Mouse (Mus musculus): ENCODE results near the gene Olfr552. TPM values are rescaled to one million over a fixed set of nuclear protein-coding genes. Genes with fewer than 3 reads are reported as not detected.
A peak's percentile ranks its signal among the peaks of the same experiment; 100 is the strongest.
"Not testable (repeated sequence)": the region's sequence is repeated elsewhere in the genome, so short reads cannot be mapped to it uniquely, and the experiment has no call there.

Gene Olfr552
- polyA plus RNA-seq, 1 experiment from 2014 or later, result not detected

- Histone ChIP-seq H3K4me1 (ENCODE audit: control insufficient read depth, insufficient read depth, low read length) (no peaks in the 10 kb centered on the region), H3K27ac (ENCODE audit: low read depth, low read length) (no peak within 1 kb of the TSS), H3K4me3 (ENCODE audit: low read depth, low read length) (no peak within 1 kb of the TSS), H3K9me3 (replicated peaks; ENCODE audit: control insufficient read depth, low read length) (no peaks in the 10 kb centered on the region), H3K36me3 (ENCODE audit: control insufficient read depth, insufficient read depth, low read length) (no peaks in the 10 kb centered on the region), H3K27me3 (ENCODE audit: control insufficient read depth, insufficient read depth, low read length) (no peaks in the 10 kb centered on the region), H3K9ac (ENCODE audit: low read depth, low read length) (no peak within 1 kb of the TSS), H3K4me2 (no peak within 1 kb of the TSS)
- 86% methylated on average over 3 of the region's 3 CpGs for WGBS (ENCODE audit: insufficient replicate concordance)
- no peak for ATAC-seq (replicated peaks; ENCODE audit: insufficient number of reproducible peaks, low FRiP score, low TSS enrichment)
Measured at GRCm38 (mm10) chr7:102591786-102592185, 5.8 kb upstream of the Olfr552 start, which contains the start of gene Olfr551. Olfr551 (minus strand) TSS chr7:102591886.

- Histone ChIP-seq H3K4me2 (no peak within 1 kb of the TSS), H3K9ac (ENCODE audit: low read depth, low read length) (no peak within 1 kb of the TSS), H3K36me3 (ENCODE audit: control insufficient read depth, insufficient read depth, low read length) (no peaks in the 10 kb centered on the region), H3K27ac (ENCODE audit: low read depth, low read length) (no peak within 1 kb of the TSS), H3K4me3 (ENCODE audit: low read depth, low read length) (no peak within 1 kb of the TSS), H3K9me3 (replicated peaks; ENCODE audit: control insufficient read depth, low read length) (no peaks in the 10 kb centered on the region), H3K27me3 (ENCODE audit: control insufficient read depth, insufficient read depth, low read length) (no peaks in the 10 kb centered on the region), H3K4me1 (ENCODE audit: control insufficient read depth, insufficient read depth, low read length) (no peaks in the 10 kb centered on the region)
- ATAC-seq (replicated peaks; ENCODE audit: insufficient number of reproducible peaks, low FRiP score, low TSS enrichment), result no peak
Measured at GRCm38 (mm10) chr7:102618118-102618517, 20.5 kb downstream of the Olfr552 start, which contains the start of gene Olfr553. Olfr553 (minus strand) TSS chr7:102618218.

- Histone ChIP-seq H3K27me3 (ENCODE audit: control insufficient read depth, insufficient read depth, low read length) (no peaks in the 10 kb centered on the region), H3K4me1 (ENCODE audit: control insufficient read depth, insufficient read depth, low read length) (no peaks in the 10 kb centered on the region), H3K9ac (ENCODE audit: low read depth, low read length) (no peak overlapping the region), H3K36me3 (ENCODE audit: control insufficient read depth, insufficient read depth, low read length) (no peaks in the 10 kb centered on the region), H3K27ac (ENCODE audit: low read depth, low read length) (no peak overlapping the region), H3K4me3 (ENCODE audit: low read depth, low read length) (no peak overlapping the region), H3K4me2 (no peak overlapping the region), H3K9me3 (replicated peaks; ENCODE audit: control insufficient read depth, low read length) (no peaks in the 10 kb centered on the region)
- ATAC-seq (replicated peaks; ENCODE audit: insufficient number of reproducible peaks, low FRiP score, low TSS enrichment), result peak; percentile 39; the same call in 1 of the 2 replicates
- 42% methylated on average over 5 of the region's 5 CpGs for WGBS (ENCODE audit: insufficient replicate concordance)
Measured at GRCm38 (mm10) chr7:102619608-102620007, 22.0 kb downstream of the Olfr552 start.

GRCm38 (mm10) chr7:102620368-102620767 lies 22.8 kb downstream of the Olfr552 start:
- H3K9me3 ChIP-seq (replicated peaks; ENCODE audit: control insufficient read depth, low read length), result not testable (repeated sequence)
- WGBS (ENCODE audit: insufficient replicate concordance), result 68% methylated on average over 15 of the region's 19 CpGs

GRCm38 (mm10) chr7:102636665-102637064 lies 39.1 kb downstream of the Olfr552 start:
- 34% methylated on average over 3 of the region's 3 CpGs for WGBS (ENCODE audit: insufficient replicate concordance)
- no peaks in the 10 kb centered on the region for H3K27me3 ChIP-seq (ENCODE audit: control insufficient read depth, insufficient read depth, low read length)

More at GRCm38 (mm10) chr7:102620368-102620767, 22.8 kb downstream of the Olfr552 start:
- not testable (repeated sequence) for H3K4me1 ChIP-seq (ENCODE audit: control insufficient read depth, insufficient read depth, low read length); H3K4me2 ChIP-seq; H3K9ac ChIP-seq (ENCODE audit: low read depth, low read length); H3K27me3 ChIP-seq (ENCODE audit: control insufficient read depth, insufficient read depth, low read length); H3K36me3 ChIP-seq (ENCODE audit: control insufficient read depth, insufficient read depth, low read length); H3K27ac ChIP-seq (ENCODE audit: low read depth, low read length); H3K4me3 ChIP-seq (ENCODE audit: low read depth, low read length); ATAC-seq (replicated peaks; ENCODE audit: insufficient number of reproducible peaks, low FRiP score, low TSS enrichment)

GRCm38 (mm10) chr7:102638132-102638531 lies 40.6 kb downstream of the Olfr552 start, which contains the start of gene Olfr554:
Olfr554 (plus strand) TSS chr7:102638432.
- no peaks in the 10 kb centered on the region for H3K36me3 ChIP-seq (ENCODE audit: control insufficient read depth, insufficient read depth, low read length)
- no peak within 1 kb of the TSS for H3K4me2 ChIP-seq
- H3K4me3 ChIP-seq (ENCODE audit: low read depth, low read length), result no peak within 1 kb of the TSS
- no peak for ATAC-seq (replicated peaks; ENCODE audit: insufficient number of reproducible peaks, low FRiP score, low TSS enrichment)
- H3K9me3 ChIP-seq (replicated peaks; ENCODE audit: control insufficient read depth, low read length), result no peaks in the 10 kb centered on the region
- no peak within 1 kb of the TSS for H3K9ac ChIP-seq (ENCODE audit: low read depth, low read length)
- H3K27me3 ChIP-seq (ENCODE audit: control insufficient read depth, insufficient read depth, low read length), result no peaks in the 10 kb centered on the region
- WGBS (ENCODE audit: insufficient replicate concordance), result 57% methylated on average over 1 of the region's 1 CpGs
- H3K27ac ChIP-seq (ENCODE audit: low read depth, low read length), result no peak within 1 kb of the TSS
- H3K4me1 ChIP-seq (ENCODE audit: control insufficient read depth, insufficient read depth, low read length), result no peaks in the 10 kb centered on the region

More at GRCm38 (mm10) chr7:102636665-102637064, 39.1 kb downstream of the Olfr552 start:
- H3K27ac ChIP-seq (ENCODE audit: low read depth, low read length), result no peak overlapping the region
- no peak overlapping the region for H3K4me3 ChIP-seq (ENCODE audit: low read depth, low read length)
- no peaks in the 10 kb centered on the region for H3K36me3 ChIP-seq (ENCODE audit: control insufficient read depth, insufficient read depth, low read length)
- ATAC-seq (replicated peaks; ENCODE audit: insufficient number of reproducible peaks, low FRiP score, low TSS enrichment), result no peak
- no peak overlapping the region for H3K4me2 ChIP-seq
- no peaks in the 10 kb centered on the region for H3K4me1 ChIP-seq (ENCODE audit: control insufficient read depth, insufficient read depth, low read length)
- H3K9ac ChIP-seq (ENCODE audit: low read depth, low read length), result no peak overlapping the region
- H3K9me3 ChIP-seq (replicated peaks; ENCODE audit: control insufficient read depth, low read length), result no peaks in the 10 kb centered on the region

- not testable (repeated sequence) for H3K27ac ChIP-seq (ENCODE audit: low read depth, low read length); H3K36me3 ChIP-seq (ENCODE audit: control insufficient read depth, insufficient read depth, low read length); H3K4me3 ChIP-seq (ENCODE audit: low read depth, low read length); H3K27me3 ChIP-seq (ENCODE audit: control insufficient read depth, insufficient read depth, low read length); H3K9me3 ChIP-seq (replicated peaks; ENCODE audit: control insufficient read depth, low read length); H3K4me2 ChIP-seq; H3K4me1 ChIP-seq (ENCODE audit: control insufficient read depth, insufficient read depth, low read length); H3K9ac ChIP-seq (ENCODE audit: low read depth, low read length)
- peak; percentile 59; the same call in 1 of the 2 replicates for ATAC-seq (replicated peaks; ENCODE audit: insufficient number of reproducible peaks, low FRiP score, low TSS enrichment)
- 26% methylated on average over 3 of the region's 4 CpGs for WGBS (ENCODE audit: insufficient replicate concordance)
Measured at GRCm38 (mm10) chr7:102644945-102645344, 47.4 kb downstream of the Olfr552 start.

Other genes starting within 250 kb of the Olfr552 start
- gene Rrm1, start 156.1 kb upstream of the Olfr552 start, polyA plus RNA-seq (2014; fragmentation: Nextera tagmentation; extraction: Ambion mirVana), result 160 and 162 TPM in 2 replicates
- gene Olfr543, start 116.1 kb upstream of the Olfr552 start, polyA plus RNA-seq (2014; fragmentation: Nextera tagmentation; extraction: Ambion mirVana), result 1.0 TPM in 1 of 2 replicates, not detected in the other
- 0.07 and 0.13 TPM in 2 replicates for gene Olfr544, start 109.5 kb upstream of the Olfr552 start, polyA plus RNA-seq (2014; fragmentation: Nextera tagmentation; extraction: Ambion mirVana)
- not detected in 2 replicates for gene Olfr545, start 98.2 kb upstream of the Olfr552 start, polyA plus RNA-seq (2014; fragmentation: Nextera tagmentation; extraction: Ambion mirVana)
- gene Olfr547, start 63.0 kb upstream of the Olfr552 start, polyA plus RNA-seq (2014; fragmentation: Nextera tagmentation; extraction: Ambion mirVana), result not detected in 2 replicates
- not detected in 2 replicates for gene Olfr548-ps1, start 56.9 kb upstream of the Olfr552 start, polyA plus RNA-seq (2014; fragmentation: Nextera tagmentation; extraction: Ambion mirVana)
- not detected in 2 replicates for gene Olfr549, start 47.9 kb upstream of the Olfr552 start, polyA plus RNA-seq (2014; fragmentation: Nextera tagmentation; extraction: Ambion mirVana)
- gene Trim21, start 32.3 kb upstream of the Olfr552 start, polyA plus RNA-seq (2014; fragmentation: Nextera tagmentation; extraction: Ambion mirVana), result 0.63 and 0.73 TPM in 2 replicates
- gene Olfr550, start 26.3 kb upstream of the Olfr552 start, polyA plus RNA-seq (2014; fragmentation: Nextera tagmentation; extraction: Ambion mirVana), result not detected in 2 replicates
- gene Olfr551, start 5.9 kb upstream of the Olfr552 start, polyA plus RNA-seq (2014; fragmentation: Nextera tagmentation; extraction: Ambion mirVana), result not detected in 2 replicates
- not detected in 2 replicates for gene Olfr553, start 20.4 kb downstream of the Olfr552 start, polyA plus RNA-seq (2014; fragmentation: Nextera tagmentation; extraction: Ambion mirVana)
- gene Olfr554, start 40.7 kb downstream of the Olfr552 start, polyA plus RNA-seq (2014; fragmentation: Nextera tagmentation; extraction: Ambion mirVana), result not detected in 2 replicates
- gene Olfr555, start 61.1 kb downstream of the Olfr552 start, polyA plus RNA-seq (2014; fragmentation: Nextera tagmentation; extraction: Ambion mirVana), result not detected in 2 replicates
- not detected in 2 replicates for gene Olfr556, start 67.1 kb downstream of the Olfr552 start, polyA plus RNA-seq (2014; fragmentation: Nextera tagmentation; extraction: Ambion mirVana)
- gene Trim68, start 89.6 kb downstream of the Olfr552 start, polyA plus RNA-seq (2014; fragmentation: Nextera tagmentation; extraction: Ambion mirVana), result 14.0 and 16.5 TPM in 2 replicates
- not detected in 2 replicates for gene Olfr557, start 98.1 kb downstream of the Olfr552 start, polyA plus RNA-seq (2014; fragmentation: Nextera tagmentation; extraction: Ambion mirVana)
- not detected in 2 replicates for gene Olfr558, start 104.4 kb downstream of the Olfr552 start, polyA plus RNA-seq (2014; fragmentation: Nextera tagmentation; extraction: Ambion mirVana)
- not detected in 2 replicates for gene Olfr33, start 121.3 kb downstream of the Olfr552 start, polyA plus RNA-seq (2014; fragmentation: Nextera tagmentation; extraction: Ambion mirVana)
- not detected in 2 replicates for gene Olfr559, start 129.7 kb downstream of the Olfr552 start, polyA plus RNA-seq (2014; fragmentation: Nextera tagmentation; extraction: Ambion mirVana)
- gene Olfr560, start 161.6 kb downstream of the Olfr552 start, polyA plus RNA-seq (2014; fragmentation: Nextera tagmentation; extraction: Ambion mirVana), result not detected in 2 replicates
- 0.10 TPM in 1 of 2 replicates, not detected in the other for gene Olfr78, start 161.7 kb downstream of the Olfr552 start, polyA plus RNA-seq (2014; fragmentation: Nextera tagmentation; extraction: Ambion mirVana)
- gene Olfr561, start 173.5 kb downstream of the Olfr552 start, polyA plus RNA-seq (2014; fragmentation: Nextera tagmentation; extraction: Ambion mirVana), result not detected in 2 replicates
- not detected in 2 replicates for gene Olfr564, start 205.7 kb downstream of the Olfr552 start, polyA plus RNA-seq (2014; fragmentation: Nextera tagmentation; extraction: Ambion mirVana)

Data from heart, embryonic 11.5 days (tissue).